Mouse (Mus musculus) inflammation-experienced regulatory T-cells (primary cell): Measurements from ENCODE around the gene Chga. TPM values are rescaled to one million over a fixed set of nuclear protein-coding genes. Genes with fewer than 3 reads are reported as not detected.

Experiments
- polyA plus RNA-seq, 2 experiments: library from polyadenylated mRNA; unstranded; fragments of 100-300 nt; shearing (Covaris generic); gene quantifications; one replicate each; pipeline ENCODE4 v1.2.1; 2017

The Chga gene
- polyA plus RNA-seq: under 1 TPM in 1 of 2 experiments, not detected in 1; 0.64 TPM

DNA sequence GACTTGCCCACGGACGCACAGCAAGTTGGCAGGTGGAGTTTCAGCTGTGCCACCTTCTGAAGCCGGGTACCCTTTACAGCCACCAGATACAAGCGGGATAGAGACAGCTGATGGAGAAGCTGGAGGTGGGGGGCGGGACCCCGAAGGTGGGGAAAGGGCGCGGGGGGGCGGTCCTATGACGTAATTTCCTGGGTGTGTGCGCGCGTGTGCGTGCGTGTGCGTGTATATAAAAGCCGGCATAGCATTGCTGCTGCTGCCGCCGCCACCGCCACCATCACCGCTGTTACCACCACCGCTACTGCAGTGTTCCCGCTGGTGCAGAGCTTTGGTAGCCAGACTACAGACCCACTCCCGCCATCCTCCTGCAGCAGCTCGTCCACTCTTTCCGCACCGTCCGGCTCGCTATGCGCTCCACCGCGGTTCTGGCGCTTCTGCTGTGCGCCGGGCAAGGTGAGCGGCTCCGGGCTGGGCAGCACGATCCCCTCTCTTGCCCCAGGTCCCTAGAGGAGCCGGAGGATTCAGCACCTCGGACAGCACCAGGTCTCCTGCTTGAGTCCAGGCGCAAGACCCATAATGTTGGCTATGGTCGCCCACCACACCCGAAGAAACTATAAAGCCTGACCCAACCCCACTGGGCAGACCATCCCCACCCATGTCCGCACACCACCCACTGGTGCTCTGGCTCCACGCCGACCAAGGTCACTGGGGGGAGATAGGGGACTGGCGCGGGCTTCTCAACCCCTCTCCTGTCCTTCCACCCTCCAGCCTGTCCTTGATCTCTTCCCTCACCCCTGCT is at the start of gene Chga:
TSS of gene Chga (plus strand) at position 249 of the 796 bp plus-strand sequence.

Other genes with a start within 250 kb of the Chga start
- 10 to 100 TPM; 14.6 to 27.9 TPM for gene Lgmn, start 115.2 kb upstream of the Chga start, polyA plus RNA-seq
- gene Golga5, start 85.8 kb upstream of the Chga start, polyA plus RNA-seq: 10 to 100 TPM; 52.7 to 57.7 TPM
- 10 to 100 TPM; 52.8 to 54.7 TPM for gene Itpk1, start 150.0 kb downstream of the Chga start, polyA plus RNA-seq
- 1 to 10 TPM; 5.6 to 7.7 TPM for gene Moap1, start 188.7 kb downstream of the Chga start, polyA plus RNA-seq
- gene Tmem251, start 188.8 kb downstream of the Chga start, polyA plus RNA-seq: 10 to 100 TPM; 19.1 to 20.0 TPM
- gene Gm28051, start 202.8 kb downstream of the Chga start, polyA plus RNA-seq: not detected
- gene Gon7, start 202.8 kb downstream of the Chga start, polyA plus RNA-seq: 10 to 100 TPM; 19.9 to 32.4 TPM
- 10 to 100 TPM; 28.1 to 35.4 TPM for gene Ubr7, start 203.0 kb downstream of the Chga start, polyA plus RNA-seq
- 10 to 100 TPM in 1 of 2 experiments, 1 to 10 TPM in 1; 7.6 to 12.1 TPM for gene Gm20604, start 203.7 kb downstream of the Chga start, polyA plus RNA-seq